ENCODE assay signal across 12 mouse cellular contexts in the genomic region with DNA sequence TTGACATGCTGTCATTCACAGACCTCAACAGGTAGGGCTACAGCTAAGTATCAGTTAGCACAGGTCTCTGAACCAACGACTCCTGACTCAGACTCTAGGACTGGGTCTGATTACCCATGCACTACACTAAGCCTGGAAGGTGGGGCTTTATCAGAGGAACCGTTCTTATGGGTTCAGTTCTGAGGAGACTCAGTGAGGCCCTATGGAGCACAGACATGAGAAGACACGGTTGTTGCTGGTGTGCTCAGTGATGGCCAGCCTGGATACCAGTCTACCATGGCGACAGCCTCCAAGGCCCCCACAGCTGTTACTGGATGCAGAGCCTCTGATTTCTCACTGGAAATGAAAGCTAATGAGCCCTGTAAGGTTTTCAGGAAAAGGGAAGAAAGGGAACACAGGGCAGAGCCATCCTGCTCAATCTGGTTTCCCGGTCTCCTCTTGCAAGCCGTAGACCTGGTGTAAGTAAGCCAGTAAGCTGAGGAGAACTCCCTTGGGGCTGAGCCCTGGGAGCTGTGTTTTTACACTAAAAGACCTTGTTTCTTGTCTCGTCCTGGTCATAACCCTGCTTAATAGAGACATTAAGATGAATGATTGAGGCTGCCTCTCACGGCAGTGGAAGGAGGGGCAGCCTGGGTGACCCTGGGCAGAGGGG.
"Had no signal": no experiment of that assay in that cellular context is flagged by ENCODE, and none has a peak within 500 bp of the region (broad histone marks: within the 10 kb centered on the region; RNA-seq: fewer than 3 reads in every experiment).

No protein-coding gene starts in this region.

- H3K9ac ChIP-seq: limb, embryonic 15.5 days; liver, embryonic 12.5 days; lung, embryonic 14.5 days; midbrain, embryonic 12.5 days; neural tube, embryonic 12.5 days had no signal

- ATAC-seq: liver, embryonic 12.5 days; midbrain, embryonic 16.5 days had no signal

- DNase-seq: kidney, postnatal 10 days; lung, embryonic 14.5 days; lung, postnatal 10 days; lung, postnatal 4 days; thymus, postnatal 4 days had no signal

- H3K9me3 ChIP-seq: limb, embryonic 15.5 days; liver, embryonic 12.5 days; midbrain, embryonic 12.5 days; neural tube, embryonic 12.5 days had no signal

- H3K27me3 ChIP-seq: limb, embryonic 15.5 days had no signal

- H3K4me2 ChIP-seq: limb, embryonic 15.5 days; liver, embryonic 12.5 days; lung, embryonic 14.5 days; midbrain, embryonic 12.5 days; neural tube, embryonic 12.5 days had no signal

- H3K4me1 ChIP-seq: limb, embryonic 15.5 days; liver, embryonic 12.5 days; midbrain, embryonic 12.5 days had no signal

- H3K36me3 ChIP-seq: limb, embryonic 15.5 days; liver, embryonic 12.5 days; midbrain, embryonic 12.5 days; neural tube, embryonic 12.5 days had no signal

- H3K4me3 ChIP-seq: left cerebral cortex, adult 2 months; limb, embryonic 15.5 days; liver, embryonic 12.5 days; midbrain, embryonic 12.5 days; neural tube, embryonic 12.5 days had no signal

- H3K27ac ChIP-seq: left cerebral cortex, adult 2 months; limb, embryonic 15.5 days; liver, embryonic 12.5 days; midbrain, embryonic 12.5 days; neural tube, embryonic 12.5 days; stomach, postnatal 0 days had no signal
